Mouse (Mus musculus) left cerebral cortex, adult 18-20 months (tissue): Measurements from ENCODE around the gene Fam213a. TPM values are rescaled to one million over a fixed set of nuclear protein-coding genes. Genes with fewer than 3 reads are reported as not detected.

ENCODE experiments used
- DNase-seq, 2 experiments: peaks; one replicate each; pipeline ENCODE4 v3.0.0; 2021 to 2022; ENCODE audit warnings: low spot score in 2 of 2, mixed read lengths in 1 of 2
- total RNA-seq, 2 experiments: library from RNA; stranded (reverse); gene quantifications; 2 replicates each; pipeline ENCODE4 v1.2.3; 2021

The Fam213a gene
- total RNA-seq, 2 experiments from 2014 or later, result 128 to 132 TPM

DNA sequence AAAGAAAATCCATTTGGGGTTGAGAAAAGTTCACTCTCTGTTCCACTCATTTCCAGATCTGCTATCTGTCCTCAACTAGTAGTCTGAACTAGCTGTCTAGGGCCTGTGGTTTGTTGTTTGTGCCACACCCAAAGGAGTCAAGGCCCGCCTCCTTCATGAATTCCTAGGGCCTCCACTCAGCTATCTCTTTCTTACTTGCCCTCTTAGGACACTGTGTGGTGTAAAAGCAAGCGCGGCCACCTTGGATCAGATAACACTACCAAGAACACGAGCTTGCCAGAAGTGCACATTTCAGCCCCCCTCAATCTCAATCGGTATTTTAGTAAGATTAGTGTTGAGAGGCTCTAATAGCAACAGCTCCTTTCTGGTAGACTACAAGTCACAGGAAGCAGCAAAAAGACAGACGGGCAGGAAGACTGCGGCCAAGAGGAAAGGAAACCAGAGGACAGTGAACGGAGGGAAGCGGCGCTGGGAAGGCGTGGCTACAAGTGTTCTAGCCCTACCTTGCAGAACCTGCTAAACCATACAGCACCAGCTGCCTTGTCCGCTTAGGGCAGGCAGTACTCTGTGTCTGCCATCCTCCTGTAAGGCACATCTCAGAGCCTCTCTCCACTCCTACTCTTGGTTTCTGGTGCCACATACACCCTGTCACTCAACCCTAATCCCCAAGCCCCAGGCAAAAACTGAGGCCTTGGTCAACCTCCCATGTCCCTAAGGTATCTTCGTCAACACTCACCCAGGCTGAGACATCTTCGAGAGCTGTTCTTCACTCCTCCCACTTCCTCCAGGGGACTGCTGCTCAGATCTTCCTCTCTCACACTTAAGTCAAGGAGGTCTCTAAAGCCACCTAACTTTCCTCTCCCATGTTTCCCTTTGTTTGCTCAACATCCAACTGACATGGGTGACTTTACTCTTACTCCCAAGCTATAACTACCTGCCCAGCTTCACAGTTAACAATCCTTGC, 65.9 kb downstream of the Fam213a start:
- no peak for DNase-seq

DNA sequence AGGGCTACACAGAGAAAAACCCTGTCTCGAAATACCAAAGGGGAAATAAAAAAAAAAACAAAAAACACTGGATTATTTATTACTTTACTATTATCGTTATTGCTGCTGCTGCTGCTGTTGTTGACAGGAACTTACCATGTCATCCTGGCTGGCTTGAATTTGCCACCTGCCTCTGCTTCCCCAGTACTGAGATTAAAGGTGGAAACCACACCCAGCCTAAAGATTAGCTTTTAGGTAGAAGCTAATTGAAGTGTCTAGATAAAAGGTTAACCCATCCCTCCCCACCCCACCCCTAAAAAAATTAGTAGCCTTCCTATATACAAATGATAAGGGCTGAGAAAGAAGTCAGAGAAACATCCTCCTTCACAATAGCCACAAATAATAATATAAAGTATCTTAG, 69.8 kb downstream of the Fam213a start:
- DNase-seq, result no peak

Other genes with a start within 250 kb of the Fam213a start
- gene Sh2d4b, start 120.5 kb downstream of the Fam213a start, total RNA-seq, result 1 to 10 TPM; 3.1 to 4.4 TPM
- 10 to 100 TPM; 41.8 to 45.3 TPM for gene Tspan14, start 47.0 kb downstream of the Fam213a start, total RNA-seq
- 1 to 10 TPM in 1 of 2 experiments, under 1 TPM in 1; 0.73 to 1.4 TPM for gene Dydc2, start 55.4 kb upstream of the Fam213a start, total RNA-seq
- not detected for gene Dydc1, start 59.1 kb upstream of the Fam213a start, total RNA-seq
- gene Mat1a, start 91.2 kb upstream of the Fam213a start, total RNA-seq, result not detected
- not detected for gene Sftpa1, start 118.0 kb upstream of the Fam213a start, total RNA-seq
- gene Mbl1, start 137.7 kb upstream of the Fam213a start, total RNA-seq, result not detected
- gene Sftpd, start 171.4 kb upstream of the Fam213a start, total RNA-seq, result not detected